Mouse (Mus musculus): ENCODE results near the gene Gfap.

- no peak for TF ChIP-seq CTCF (IDR thresholded peaks at IDR 0.05; ENCODE audit: insufficient read depth, low read length)
- no peak for TF ChIP-seq POLR2A (IDR thresholded peaks at IDR 0.05; ENCODE audit: borderline replicate concordance, extremely low read depth, low read depth, low read length)
These were observed 487 bp upstream of the Gfap start for GRCm38 (mm10) chr11:102901199-102901598.
